Mouse (Mus musculus) liver, embryonic 14 days (tissue): ENCODE data around the gene Slamf6. TPM values are rescaled to one million over a fixed set of nuclear protein-coding genes. Genes with fewer than 3 reads are reported as not detected.

Experiments used
- polyA plus RNA-seq: library from polyadenylated mRNA; depleted of rRNA; stranded (reverse); fragments of >200 nt; gene quantifications from 2 replicates; pipeline ENCODE4 v1.2.3, GENCODE M21; 2012; rRNA removed

Gene Slamf6
- polyA plus RNA-seq, result 0.19 and 0.33 TPM in 2 replicates

DNA sequence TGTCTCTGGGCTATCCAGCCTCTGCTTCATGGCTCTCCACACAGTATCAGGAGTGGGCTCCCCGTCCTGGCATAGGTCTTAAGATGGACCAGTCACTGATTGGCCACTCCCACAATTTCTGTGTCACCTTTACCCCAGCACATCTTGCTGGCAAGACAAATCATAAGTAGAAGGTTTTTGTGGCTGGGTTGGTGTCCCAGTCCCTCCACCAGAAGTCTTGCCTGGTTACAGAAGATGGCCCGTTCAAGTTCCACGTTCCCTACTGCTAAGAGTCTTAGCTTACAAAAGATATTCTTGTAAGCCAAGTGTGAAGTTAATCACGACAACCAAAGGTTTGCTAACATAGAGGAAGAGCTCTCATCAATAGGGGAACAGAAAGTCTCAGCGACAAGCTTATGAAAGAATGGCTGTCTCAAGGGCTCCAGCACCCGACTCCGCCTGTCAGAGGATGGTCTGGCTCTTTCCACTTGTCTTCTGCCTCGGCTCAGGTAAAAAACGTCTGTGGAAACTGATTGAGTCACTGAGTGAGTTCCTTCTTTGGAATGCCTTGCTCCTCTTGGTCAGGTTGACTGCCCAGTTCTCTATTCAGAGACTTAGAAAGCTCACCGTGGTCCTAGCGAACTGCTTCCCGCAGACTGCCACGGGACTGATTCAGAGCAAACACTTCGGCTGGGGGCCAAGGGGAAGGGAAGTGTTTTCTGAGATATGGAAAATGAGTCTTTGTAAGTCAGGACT, at the start of gene Slamf6:
TSS of gene Slamf6 (plus strand) at position 211 of the 735 bp plus-strand sequence.

DNA sequence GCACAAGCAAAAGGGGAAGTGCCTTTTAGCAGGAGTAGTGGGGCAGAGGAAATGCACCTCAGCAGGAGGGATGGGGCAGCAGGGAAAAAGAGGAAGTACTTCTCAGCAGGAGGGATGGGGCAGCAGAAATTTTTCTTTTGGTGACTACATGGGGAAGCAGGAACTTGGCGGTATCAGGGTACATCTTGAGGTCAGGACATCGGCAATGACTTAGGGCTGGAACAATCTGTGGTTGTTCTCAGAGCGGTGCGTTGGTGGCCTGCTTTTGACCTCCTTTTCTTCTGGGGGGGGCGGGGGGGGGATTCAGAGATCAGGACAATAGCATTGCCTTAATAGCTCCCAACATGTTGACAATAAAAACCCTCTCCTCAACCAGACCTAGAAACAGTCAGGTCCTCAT, 22.0 kb upstream of the Slamf6 start, which contains the start of gene Gm10521:
TSS of gene Gm10521 (plus strand) at position 301 of the 400 bp plus-strand sequence.

Other genes starting within 250 kb of the Slamf6 start
- gene Cd48, start 235.5 kb upstream of the Slamf6 start, polyA plus RNA-seq, result 4.7 and 6.8 TPM in 2 replicates
- gene Slamf1, start 150.4 kb upstream of the Slamf6 start, polyA plus RNA-seq, result 1.6 and 1.8 TPM in 2 replicates
- 3.2 and 4.5 TPM in 2 replicates for gene Cd84, start 77.8 kb upstream of the Slamf6 start, polyA plus RNA-seq
- 0.25 and 0.30 TPM in 2 replicates for gene Gm10521, start 21.9 kb upstream of the Slamf6 start, polyA plus RNA-seq
- 0.68 and 0.74 TPM in 2 replicates for gene Vangl2, start 110.9 kb downstream of the Slamf6 start, polyA plus RNA-seq
- not detected in 2 replicates for gene Nhlh1, start 140.1 kb downstream of the Slamf6 start, polyA plus RNA-seq
- 31.2 and 31.6 TPM in 2 replicates for gene Copa, start 165.0 kb downstream of the Slamf6 start, polyA plus RNA-seq
- gene Ncstn, start 165.3 kb downstream of the Slamf6 start, polyA plus RNA-seq, result 20.5 and 24.1 TPM in 2 replicates
- gene Pex19, start 209.2 kb downstream of the Slamf6 start, polyA plus RNA-seq, result 18.3 and 20.3 TPM in 2 replicates
- 34.0 and 37.0 TPM in 2 replicates for gene Dcaf8, start 230.6 kb downstream of the Slamf6 start, polyA plus RNA-seq